Mouse (Mus musculus) gastrocnemius, postnatal 10 days (tissue): ENCODE measurements around the gene Fbln1. TPM values are rescaled to one million over a fixed set of nuclear protein-coding genes. Genes with fewer than 3 reads are reported as not detected.
"Not testable (repeated sequence)": the region's sequence is repeated elsewhere in the genome, so short reads cannot be mapped to it uniquely, and the experiment has no call there.

Experiments used
- DNase-seq: peaks from one replicate; pipeline ENCODE4 v3.0.0; 2021; ENCODE audit warnings: mixed read lengths
- total RNA-seq, 2 experiments: library from RNA; stranded (reverse); gene quantifications; 2 replicates each; pipeline ENCODE4 v1.2.3; 2021

The Fbln1 gene
- total RNA-seq, 2 experiments from 2014 or later: 18.7 to 23.4 TPM

- no peak for DNase-seq
These were observed 90.2 kb downstream of the Fbln1 start for GRCm38 (mm10) chr15:85295977-85296376.

- no peak for DNase-seq
These were observed 90.8 kb downstream of the Fbln1 start for GRCm38 (mm10) chr15:85296538-85296937.

GRCm38 (mm10) chr15:85298167-85298781 lies 92.5 kb downstream of the Fbln1 start:
- no peak for DNase-seq

GRCm38 (mm10) chr15:85298946-85299345 lies 93.2 kb downstream of the Fbln1 start:
- DNase-seq: no peak

GRCm38 (mm10) chr15:85303241-85303640 lies 97.5 kb downstream of the Fbln1 start:
- DNase-seq: no peak

GRCm38 (mm10) chr15:85303976-85304375 lies 98.2 kb downstream of the Fbln1 start:
- no peak for DNase-seq

GRCm38 (mm10) chr15:85307061-85307660 lies 101.4 kb downstream of the Fbln1 start:
- DNase-seq: no peak

GRCm38 (mm10) chr15:85311058-85311657 lies 105.4 kb downstream of the Fbln1 start:
- no peak for DNase-seq

GRCm38 (mm10) chr15:85315378-85316025 lies 109.8 kb downstream of the Fbln1 start:
- DNase-seq: peak; percentile 77

GRCm38 (mm10) chr15:85316342-85317140 lies 110.8 kb downstream of the Fbln1 start:
- DNase-seq: no peak

GRCm38 (mm10) chr15:85319924-85320668 lies 114.3 kb downstream of the Fbln1 start:
- no peak for DNase-seq

GRCm38 (mm10) chr15:85323214-85323613 lies 117.5 kb downstream of the Fbln1 start:
- no peak for DNase-seq

- no peak for DNase-seq
These were observed 118.7 kb downstream of the Fbln1 start for GRCm38 (mm10) chr15:85324426-85324825.

- DNase-seq: no peak
These were observed 122.1 kb downstream of the Fbln1 start for GRCm38 (mm10) chr15:85327808-85328207.

- DNase-seq: not testable (repeated sequence)
These were observed 122.7 kb downstream of the Fbln1 start for GRCm38 (mm10) chr15:85328455-85328854.

GRCm38 (mm10) chr15:85329096-85329495 lies 123.3 kb downstream of the Fbln1 start:
- no peak for DNase-seq

GRCm38 (mm10) chr15:85330024-85330423 lies 124.3 kb downstream of the Fbln1 start:
- DNase-seq: no peak

GRCm38 (mm10) chr15:85333511-85333910 lies 127.8 kb downstream of the Fbln1 start:
- DNase-seq: not testable (repeated sequence)

- no peak for DNase-seq
These were observed 128.5 kb downstream of the Fbln1 start for GRCm38 (mm10) chr15:85334234-85334633.

GRCm38 (mm10) chr15:85335671-85336300 lies 130.0 kb downstream of the Fbln1 start, which contains the start of gene Atxn10:
Gene Atxn10 (plus strand): TSS chr15:85336245.
- DNase-seq: no peak
